Mouse (Mus musculus) heart, postnatal 0 days (tissue): ENCODE measurements at regions not wholly inside any gene's neighbourhood (a gene's known extent, or its start where the extent isn't known, plus 50 kb on each side); places are given as distances from the start of the nearest gene placed in this dataset.

Experiments
- CTCF ChIP-seq: IDR thresholded peaks from 2 replicates; pipeline ENCODE4 v1.5.1; 2016; ENCODE audit warnings: antibody characterized with exemption, control low read depth, low read depth
- EP300 ChIP-seq: IDR thresholded peaks from 2 replicates; pipeline ENCODE4 v1.6.1; 2016; ENCODE audit warnings: antibody characterized with exemption, low read depth

GRCm38 (mm10) chr3:36296792-36297191 is 74.7 kb upstream of the Qrfpr start:
- no peak for TF ChIP-seq CTCF
- no peak for TF ChIP-seq EP300
